Mouse (Mus musculus): Measurements from ENCODE around the gene Slc44a5. TPM values are rescaled to one million over a fixed set of nuclear protein-coding genes. Genes with fewer than 3 reads are reported as not detected.

Gene Slc44a5
- polyA plus RNA-seq, 1 experiment from 2014 or later = 0.45 TPM

Other genes starting within 250 kb of the Slc44a5 start
- 38.3 and 41.2 TPM in 2 replicates for gene St6galnac3, start 248.3 kb upstream of the Slc44a5 start, polyA plus RNA-seq (2016; fragmentation: Nextera tagmentation; extraction: Ambion mirVana)
- 0.08 and 0.13 TPM in 2 replicates for gene Asb17, start 129.2 kb upstream of the Slc44a5 start, polyA plus RNA-seq (2016; fragmentation: Nextera tagmentation; extraction: Ambion mirVana)
- 0.06 and 0.15 TPM in 2 replicates for gene Msh4, start 67.3 kb upstream of the Slc44a5 start, polyA plus RNA-seq (2016; fragmentation: Nextera tagmentation; extraction: Ambion mirVana)
- 39.6 and 46.3 TPM in 2 replicates for gene Rabggtb, start 60.4 kb upstream of the Slc44a5 start, polyA plus RNA-seq (2016; fragmentation: Nextera tagmentation; extraction: Ambion mirVana)
- 53.2 and 54.4 TPM in 2 replicates for gene Acadm, start 28.8 kb upstream of the Slc44a5 start, polyA plus RNA-seq (2016; fragmentation: Nextera tagmentation; extraction: Ambion mirVana)

Data from limb, embryonic 12.5 days (tissue).